Mouse (Mus musculus) adrenal gland, postnatal 14 days (tissue): ENCODE results near the gene Gm49384. TPM values are rescaled to one million over a fixed set of nuclear protein-coding genes. Genes with fewer than 3 reads are reported as not detected.

Experiments
- DNase-seq: peaks from one replicate; pipeline ENCODE4 v3.0.0; 2021; ENCODE audit warnings: mixed read lengths
- long read RNA-seq, 2 experiments: library from polyadenylated mRNA; stranded (forward); transcript quantifications; one replicate each; pipeline ENCODE4 v2.0.0; 2021
- total RNA-seq: library from RNA; stranded (reverse); gene quantifications from 2 replicates; pipeline ENCODE4 v1.2.3, GENCODE M21; 2021

Gene Gm49384
- 3.9 and 4.4 TPM in 2 replicates for total RNA-seq
- long read RNA-seq, experiment 1 = 0 reads
- long read RNA-seq, experiment 2, partial matches to known transcripts = 2 of 2 reads
- long read RNA-seq, experiment 2, other reads (novel, unspliced or antisense) = 0 of 2 reads

- DNase-seq = no peak
These were observed at the start of gene Gm49384 for GRCm38 (mm10) chr12:69204052-69204833. Gene Gm49384, minus strand, starts transcription at chr12:69204267.

- DNase-seq = no peak
These were observed 49.7 kb upstream of the Gm49384 start for GRCm38 (mm10) chr12:69253806-69254205.

- no peak for DNase-seq
These were observed 46.7 kb upstream of the Gm49384 start for GRCm38 (mm10) chr12:69250756-69251155.

GRCm38 (mm10) chr12:69249766-69250165 lies 45.7 kb upstream of the Gm49384 start:
- no peak for DNase-seq

GRCm38 (mm10) chr12:69241771-69242431 lies 37.8 kb upstream of the Gm49384 start:
- DNase-seq = peak; percentile 88

- DNase-seq = no peak
These were observed 37.3 kb upstream of the Gm49384 start for GRCm38 (mm10) chr12:69241405-69241770.

- no peak for DNase-seq
These were observed 36.8 kb upstream of the Gm49384 start, which contains the start of gene Klhdc1 for GRCm38 (mm10) chr12:69240876-69241275. Gene Klhdc1, plus strand, starts transcription at chr12:69241176.

GRCm38 (mm10) chr12:69238284-69238683 lies 34.2 kb upstream of the Gm49384 start:
- no peak for DNase-seq

GRCm38 (mm10) chr12:69235782-69236181 lies 31.7 kb upstream of the Gm49384 start:
- DNase-seq = no peak

GRCm38 (mm10) chr12:69229251-69229650 lies 25.2 kb upstream of the Gm49384 start:
- peak; percentile 65 for DNase-seq

GRCm38 (mm10) chr12:69227776-69228466 lies 23.9 kb upstream of the Gm49384 start, which contains the start of gene Pole2:
Gene Pole2, minus strand, starts transcription at chr12:69228195.
- peak; percentile 94 for DNase-seq

- no peak for DNase-seq
These were observed 16.7 kb upstream of the Gm49384 start for GRCm38 (mm10) chr12:69220613-69221277.

GRCm38 (mm10) chr12:69216587-69216986 lies 12.5 kb upstream of the Gm49384 start:
- DNase-seq = no peak

GRCm38 (mm10) chr12:69215000-69215785 lies 11.1 kb upstream of the Gm49384 start:
- peak; percentile 73 for DNase-seq

- no peak for DNase-seq
These were observed 10.3 kb upstream of the Gm49384 start for GRCm38 (mm10) chr12:69214393-69214792.

GRCm38 (mm10) chr12:69213186-69213777 lies 9.2 kb upstream of the Gm49384 start:
- DNase-seq = no peak

GRCm38 (mm10) chr12:69211057-69211456 lies 7.0 kb upstream of the Gm49384 start:
- DNase-seq = no peak

GRCm38 (mm10) chr12:69210056-69210979 lies 6.3 kb upstream of the Gm49384 start:
- DNase-seq = peak; percentile 27

- no peak for DNase-seq
These were observed 4.5 kb upstream of the Gm49384 start for GRCm38 (mm10) chr12:69208520-69208919.

GRCm38 (mm10) chr12:69207926-69208325 lies 3.9 kb upstream of the Gm49384 start:
- no peak for DNase-seq
